Mouse (Mus musculus) MEL (cell line): ENCODE measurements around the gene Etfbkmt. TPM values are rescaled to one million over a fixed set of nuclear protein-coding genes. Genes with fewer than 3 reads are reported as not detected.

Experiments used
- DNase-seq: peaks from one replicate; pipeline ENCODE4 v3.0.0; 2011; ENCODE audit warnings: low read depth, low spot score
- H3K27ac ChIP-seq: 2 replicates; pipeline ENCODE4 v1.5.1; 2012; ENCODE audit warnings: low read depth, mild to moderate bottlenecking, control low read depth, low read length, moderate library complexity; ENCODE audit not compliant: control insufficient read depth
- H3K27me3 ChIP-seq, 2 experiments: fragments of 150-350 bp in 1 of 2; sonication (generic) in 1 of 2; 2 replicates each; pipeline ENCODE4 v1.6.1; 2012; ENCODE audit warnings: low read length in 2 of 2, mild to moderate bottlenecking in 2 of 2, improper control_type of control experiment in 1 of 2, moderate library complexity in 1 of 2; ENCODE audit not compliant: insufficient read depth in 2 of 2, control insufficient read depth in 1 of 2
- H3K36me3 ChIP-seq, 2 experiments: 2 replicates each; pipeline ENCODE4 v1.6.1; 2012 to 2014; ENCODE audit warnings: low read length in 2 of 2, improper control_type of control experiment in 1 of 2, inconsistent platforms in 1 of 2, mild to moderate bottlenecking in 1 of 2; ENCODE audit not compliant: insufficient read depth in 2 of 2, control insufficient read depth in 1 of 2
- H3K4me1 ChIP-seq, 2 experiments: fragments of 150-350 bp in 1 of 2; sonication (generic) in 1 of 2; 2 replicates each; pipeline ENCODE4 v1.6.1; 2012; ENCODE audit warnings: low read length in 2 of 2, improper control_type of control experiment in 1 of 2, mild to moderate bottlenecking in 1 of 2; ENCODE audit not compliant: insufficient read depth in 2 of 2, control insufficient read depth in 1 of 2
- H3K4me3 ChIP-seq, 2 experiments: fragments of 150-350 bp in 1 of 2; sonication (generic) in 1 of 2; 2 replicates each; pipeline ENCODE4 v1.5.1; 2012; ENCODE audit warnings: low read depth in 2 of 2, low read length in 2 of 2, mild to moderate bottlenecking in 2 of 2, moderate library complexity in 2 of 2, control low read depth in 1 of 2, improper control_type of control experiment in 1 of 2; ENCODE audit not compliant: control insufficient read depth in 1 of 2, insufficient read depth in 1 of 2
- H3K79me2 ChIP-seq: 2 replicates; pipeline ENCODE4 v1.6.1; 2012; ENCODE audit warnings: mild to moderate bottlenecking, low read length, moderate library complexity; ENCODE audit not compliant: control insufficient read depth, poor library complexity, insufficient read depth
- H3K9ac ChIP-seq: 2 replicates; pipeline ENCODE4 v1.6.1; 2012; ENCODE audit warnings: low read depth, mild to moderate bottlenecking, control low read depth, low read length, moderate library complexity; ENCODE audit not compliant: control insufficient read depth, poor library complexity, severe bottlenecking
- H3K9me3 ChIP-seq: fragments of 150-350 bp; sonication (generic); replicated peaks from 2 replicates; pipeline ENCODE4 v1.6.1; 2012; ENCODE audit warnings: mild to moderate bottlenecking, low read length, improper control_type of control experiment, moderate library complexity; ENCODE audit not compliant: insufficient read depth
- BHLHE40 ChIP-seq: IDR thresholded peaks from 2 replicates; pipeline ENCODE4 v1.6.1; 2012; ENCODE audit warnings: low read depth, mild to moderate bottlenecking, inconsistent platforms, low read length, improper control_type of control experiment, borderline replicate concordance
- CHD1 ChIP-seq: IDR thresholded peaks from 2 replicates; pipeline ENCODE4 v1.6.1; 2012; ENCODE audit warnings: low read depth, mild to moderate bottlenecking, inconsistent platforms, low read length, improper control_type of control experiment
- E2F4 ChIP-seq: IDR thresholded peaks from 2 replicates; pipeline ENCODE4 v1.6.1; 2011; ENCODE audit warnings: low read depth, low read length, improper control_type of control experiment, borderline replicate concordance
- EP300 ChIP-seq, 2 experiments: IDR thresholded peaks; 2 replicates each; pipeline ENCODE4 v1.6.1; 2011; ENCODE audit warnings: improper control_type of control experiment in 2 of 2, low read length in 2 of 2, low read depth in 1 of 2, mild to moderate bottlenecking in 1 of 2
- ETS1 ChIP-seq: IDR thresholded peaks from 2 replicates; pipeline ENCODE4 v1.6.1; 2012; ENCODE audit warnings: low read depth, mild to moderate bottlenecking, inconsistent platforms, low read length, improper control_type of control experiment, moderate library complexity
- HCFC1 ChIP-seq: IDR thresholded peaks from 2 replicates; pipeline ENCODE4 v1.6.1; 2012; ENCODE audit warnings: low read depth, mild to moderate bottlenecking, inconsistent platforms, low read length, improper control_type of control experiment, moderate library complexity
- JUND ChIP-seq: IDR thresholded peaks from 2 replicates; pipeline ENCODE4 v1.6.1; 2011; ENCODE audit warnings: low read depth, mild to moderate bottlenecking, improper control_type of control experiment, low read length
- MAX ChIP-seq: IDR thresholded peaks from 2 replicates; pipeline ENCODE4 v1.6.1; 2011; ENCODE audit warnings: low read length, improper control_type of control experiment
- MAZ ChIP-seq: IDR thresholded peaks from 2 replicates; pipeline ENCODE4 v1.6.1; 2012; ENCODE audit warnings: low read depth, mild to moderate bottlenecking, inconsistent platforms, low read length, improper control_type of control experiment
- MEF2A ChIP-seq: IDR thresholded peaks from 2 replicates; pipeline ENCODE4 v1.6.1; 2014; ENCODE audit warnings: low read depth, mild to moderate bottlenecking, inconsistent platforms, low read length, improper control_type of control experiment; ENCODE audit not compliant: poor library complexity, insufficient replicate concordance, severe bottlenecking; ENCODE audit errors: extremely low read depth
- MXI1 ChIP-seq: IDR thresholded peaks from 2 replicates; pipeline ENCODE4 v1.6.1; 2011; ENCODE audit warnings: mild to moderate bottlenecking, low read depth, low read length, improper control_type of control experiment
- MYC ChIP-seq: IDR thresholded peaks from 2 replicates; pipeline ENCODE4 v1.6.1; 2011; ENCODE audit warnings: low read depth, mild to moderate bottlenecking, low read length, improper control_type of control experiment, moderate library complexity
- POLR2AphosphoS5 ChIP-seq: IDR thresholded peaks from 2 replicates; pipeline ENCODE4 v1.6.1; 2012; ENCODE audit warnings: low read depth, borderline replicate concordance, mild to moderate bottlenecking, inconsistent platforms, low read length, moderate library complexity, mixed read lengths
- SIN3A ChIP-seq: IDR thresholded peaks from 2 replicates; pipeline ENCODE4 v1.6.1; 2012; ENCODE audit warnings: low read length, improper control_type of control experiment, inconsistent platforms
- SMC3 ChIP-seq: IDR thresholded peaks from 2 replicates; pipeline ENCODE4 v1.6.1; 2011; ENCODE audit warnings: low read depth, low read length, improper control_type of control experiment
- TAL1 ChIP-seq: IDR thresholded peaks from 2 replicates; pipeline ENCODE4 v1.6.1; 2012; ENCODE audit warnings: mild to moderate bottlenecking, inconsistent platforms, low read length, moderate library complexity, mixed read lengths
- TBP ChIP-seq: IDR thresholded peaks from 2 replicates; pipeline ENCODE4 v1.8.0; 2011; ENCODE audit warnings: low read depth, low read length, improper control_type of control experiment
- USF1 ChIP-seq: IDR thresholded peaks from 2 replicates; pipeline ENCODE4 v1.6.1; 2014; ENCODE audit warnings: low read depth, mild to moderate bottlenecking, inconsistent platforms, low read length, improper control_type of control experiment, moderate library complexity
- USF2 ChIP-seq, 2 experiments: IDR thresholded peaks; 2 replicates each; pipeline ENCODE4 v1.6.1; 2011 to 2012; ENCODE audit warnings: improper control_type of control experiment in 2 of 2, low read length in 2 of 2, borderline replicate concordance in 1 of 2, inconsistent platforms in 1 of 2, low read depth in 1 of 2, mild to moderate bottlenecking in 1 of 2; ENCODE audit not compliant: insufficient read depth in 1 of 2
- ZC3H11A ChIP-seq: IDR thresholded peaks from 2 replicates; pipeline ENCODE4 v1.6.1; 2012; ENCODE audit warnings: low read depth, mild to moderate bottlenecking, inconsistent platforms, low read length, improper control_type of control experiment
- ZKSCAN1 ChIP-seq: IDR thresholded peaks from 2 replicates; pipeline ENCODE4 v1.6.1; 2012; ENCODE audit warnings: low read depth, mild to moderate bottlenecking, inconsistent platforms, low read length, improper control_type of control experiment, moderate library complexity
- ZMIZ1 ChIP-seq: IDR thresholded peaks from 2 replicates; pipeline ENCODE4 v1.6.1; 2012; ENCODE audit warnings: low read depth, mild to moderate bottlenecking, inconsistent platforms, low read length, improper control_type of control experiment, moderate library complexity
- ZNF384 ChIP-seq: IDR thresholded peaks from 2 replicates; pipeline ENCODE4 v1.6.1; 2012; ENCODE audit warnings: low read depth, mild to moderate bottlenecking, inconsistent platforms, low read length, improper control_type of control experiment
- polyA plus RNA-seq, 2 experiments: library from polyadenylated mRNA; stranded (reverse) in 1 of 2; unstranded in 1 of 2; fragments of >175 nt in 1 of 2; fragments of >200 nt in 1 of 2; gene quantifications; 2 replicates each; pipeline versions ENCODE4 v1.2.1 to v1.2.4; 2012; ENCODE audit warnings: low replicate concordance in 2 of 2, low read depth in 1 of 2; ENCODE audit not compliant: insufficient read length in 2 of 2, insufficient read depth in 1 of 2, missing spikeins in 1 of 2
- total RNA-seq: library from RNA; depleted of rRNA; stranded (reverse); fragments of 300-350 nt; gene quantifications from 2 replicates; pipeline ENCODE4 v1.2.3, GENCODE M21; 2012

The Etfbkmt gene
- total and polyA plus RNA-seq, 3 experiments: 3.4 to 5.7 TPM; not detected in 1

DNA sequence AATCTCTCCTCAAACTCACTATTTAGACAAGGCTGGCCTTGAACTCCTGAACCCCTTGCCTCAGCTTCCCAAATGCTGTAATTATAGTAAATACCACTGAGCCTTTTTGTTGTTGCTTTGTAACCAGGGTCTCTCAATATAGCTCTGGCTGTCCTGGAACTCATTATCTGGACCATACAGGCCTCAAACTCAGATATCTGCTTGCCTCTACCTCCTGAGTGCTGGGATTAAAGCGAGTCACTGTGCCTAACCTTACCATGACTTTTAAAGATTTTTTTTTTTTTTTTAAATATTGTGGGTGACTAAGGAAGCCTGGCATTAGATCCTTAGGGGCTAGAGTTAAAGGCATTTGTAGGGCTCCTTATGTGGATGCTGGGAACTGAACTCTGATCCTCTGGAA is 44.4 kb downstream of the Etfbkmt start (continued):
- TF ChIP-seq USF1 (no peak), ZC3H11A (no peak), ZKSCAN1 (no peak), MAZ (no peak), ETS1 (no peak), BHLHE40 (no peak), ZMIZ1 (no peak), SIN3A (no peak)

DNA sequence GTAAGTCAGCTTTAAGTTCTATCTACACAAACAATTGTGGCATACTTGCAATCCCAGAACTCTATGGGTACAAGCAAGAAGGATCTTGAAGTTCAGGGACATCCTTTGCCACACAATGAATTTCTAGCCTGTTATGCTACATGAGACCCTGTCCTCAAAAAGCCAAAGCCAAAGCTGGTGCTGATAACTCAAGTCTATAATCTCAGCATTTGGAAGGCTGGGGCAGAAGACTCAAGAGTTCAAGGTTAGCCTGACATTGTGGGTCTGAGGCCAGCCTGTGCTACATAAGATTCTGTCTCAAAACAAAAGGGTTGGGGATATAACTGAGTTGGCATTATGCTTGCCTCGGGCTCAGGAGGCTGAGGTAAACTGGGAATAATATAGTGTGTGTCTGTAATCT is 47.7 kb downstream of the Etfbkmt start:
- Histone ChIP-seq H3K9me3 (no peaks in the 10 kb centered on the region), H3K79me2 (peaks cover 9% of the 10 kb centered on the region), H3K9ac (no peak overlapping the region), H3K27me3 (no peaks in the 10 kb centered on the region), H3K27ac (no peak overlapping the region), H3K4me3 (no peak overlapping the region), H3K36me3 (peaks cover 2 to 19% of the 10 kb centered on the region in 2 experiments; a peak in 3 of 4 replicates), H3K4me1 (peaks cover 0 to 4% of the 10 kb centered on the region in 2 experiments; a peak in 2 of 4 replicates)
- no peak for DNase-seq
- TF ChIP-seq ZKSCAN1 (no peak), MYC (no peak), EP300 (IDR thresholded peaks at IDR 0.05; ENCODE audit: low read depth in 1 of 2, low read length in 2 of 2) (no peak), ZNF384 (no peak), SMC3 (no peak), MAX (no peak), MXI1 (no peak), BHLHE40 (no peak), POLR2AphosphoS5 (no peak), MEF2A (no peak), HCFC1 (no peak), E2F4 (no peak), TAL1 (no peak), TBP (no peak), JUND (no peak), USF2 (IDR thresholded peaks at IDR 0.05; ENCODE audit: borderline replicate concordance in 1 of 2, insufficient read depth in 1 of 2, low read depth in 1 of 2, low read length in 2 of 2) (no peak), CHD1 (no peak), ETS1 (no peak)
